Mouse (Mus musculus) megakaryocyte, adult 5-6 weeks (primary cell): ENCODE data around the gene Ptprcap. TPM values are rescaled to one million over a fixed set of nuclear protein-coding genes. Genes with fewer than 3 reads are reported as not detected.
A peak's percentile ranks its signal among the peaks of the same experiment; 100 is the strongest.

Source experiments
- ATAC-seq: 2 replicates; pipeline ENCODE4 v1.8.0; 2016; ENCODE audit warnings: mild to moderate bottlenecking, inconsistent platforms; ENCODE audit not compliant: poor library complexity, severe bottlenecking
- total RNA-seq, 2 experiments: library from RNA; stranded (forward) in 1 of 2; stranded (reverse) in 1 of 2; fragments of 153-499, 151-499 nt in 1 of 2; fragments of 221-1000, 200-1000 nt in 1 of 2; gene quantifications; 2 replicates each; pipeline versions ENCODE4 v1.2.3 to v1.2.4; 2015 to 2017

Ptprcap gene
- total RNA-seq, 2 experiments from 2014 or later, result 30.5 to 44.8 TPM

DNA sequence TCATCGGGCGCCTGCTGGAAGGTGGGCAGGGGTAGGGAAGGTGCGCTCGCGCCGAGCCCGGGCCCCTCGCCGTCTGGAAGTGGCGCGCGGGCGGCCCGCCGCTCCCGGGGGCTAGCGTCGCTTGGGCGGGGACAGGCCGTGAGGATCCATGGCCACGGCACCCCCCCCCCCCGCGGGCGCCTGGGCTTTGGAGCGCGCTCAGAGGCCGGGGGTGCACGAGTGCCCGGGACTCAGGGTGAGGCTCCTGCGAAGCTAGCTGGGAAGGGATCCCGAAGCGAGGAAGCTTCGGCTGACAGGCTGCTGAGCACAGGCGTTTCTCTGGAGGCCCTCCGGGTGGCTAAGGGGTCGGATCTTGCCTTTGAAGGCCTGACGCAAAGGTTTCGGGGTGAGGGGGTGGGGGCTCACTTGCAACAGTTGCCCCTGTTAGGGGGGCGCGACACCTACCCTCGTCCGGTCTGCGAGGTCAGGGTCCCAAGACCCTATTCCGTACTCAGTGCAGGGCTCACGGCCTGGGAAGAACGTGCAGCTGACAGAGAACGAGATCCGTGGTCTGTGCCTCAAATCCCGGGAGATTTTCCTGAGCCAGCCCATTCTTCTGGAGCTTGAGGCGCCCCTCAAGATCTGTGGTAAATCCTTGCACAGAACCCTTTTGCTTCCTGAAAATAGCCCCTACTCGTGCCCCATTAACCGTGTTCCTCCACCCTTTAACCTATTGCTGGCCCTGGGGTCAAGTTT lies 39.0 kb downstream of the Ptprcap start:
- no peak for ATAC-seq

DNA sequence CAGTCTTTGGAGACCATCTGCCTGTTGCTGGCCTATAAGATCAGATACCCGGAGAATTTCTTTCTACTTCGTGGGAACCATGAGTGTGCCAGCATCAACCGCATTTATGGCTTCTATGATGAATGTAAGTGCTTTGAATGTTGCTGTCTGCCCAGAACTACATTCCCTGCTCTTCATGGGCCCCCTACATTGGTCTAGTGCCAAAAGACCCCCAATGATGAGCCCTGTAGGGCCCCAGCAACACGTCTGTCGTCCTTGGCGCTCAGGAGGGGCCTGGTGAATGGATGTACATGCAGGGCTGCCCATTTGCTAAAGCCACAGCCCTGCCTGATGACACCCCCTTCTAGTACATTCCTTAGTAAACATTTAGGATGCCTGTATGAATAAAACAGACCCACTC lies 39.7 kb downstream of the Ptprcap start:
- no peak for ATAC-seq

DNA sequence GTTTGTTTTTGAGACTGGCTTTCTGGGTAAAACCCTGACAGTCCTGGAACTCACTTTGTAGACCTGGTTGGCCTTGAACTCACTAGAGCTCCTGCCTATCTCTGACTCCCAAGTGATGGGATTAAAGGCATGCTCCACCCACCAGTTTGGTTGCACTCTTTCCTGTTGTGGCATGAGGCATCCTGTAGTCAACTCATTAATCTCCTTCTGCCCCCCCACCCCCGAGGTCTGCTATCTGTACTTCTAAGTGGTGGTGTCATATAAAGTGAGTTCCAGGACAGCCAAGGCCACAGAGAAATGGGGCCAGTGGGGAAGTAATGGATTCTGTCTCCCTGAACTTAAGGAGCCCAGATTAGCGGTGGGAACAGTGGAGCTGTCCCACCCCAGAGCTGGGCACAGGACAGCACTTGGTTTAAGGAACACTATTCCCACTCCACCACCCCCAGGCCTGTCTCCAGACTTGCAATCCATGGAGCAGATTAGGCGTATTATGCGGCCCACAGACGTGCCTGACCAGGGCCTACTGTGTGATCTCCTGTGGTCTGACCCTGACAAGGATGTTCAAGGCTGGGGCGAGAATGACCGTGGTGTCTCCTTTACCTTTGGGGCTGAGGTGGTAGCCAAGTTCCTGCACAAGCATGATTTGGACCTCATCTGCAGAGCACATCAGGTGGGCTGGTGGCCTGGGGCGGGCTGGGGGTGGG lies 40.8 kb downstream of the Ptprcap start:
- no peak for ATAC-seq

GRCm38 (mm10) chr19:4194776-4195650 lies 41.6 kb downstream of the Ptprcap start:
- ATAC-seq, result no peak

DNA sequence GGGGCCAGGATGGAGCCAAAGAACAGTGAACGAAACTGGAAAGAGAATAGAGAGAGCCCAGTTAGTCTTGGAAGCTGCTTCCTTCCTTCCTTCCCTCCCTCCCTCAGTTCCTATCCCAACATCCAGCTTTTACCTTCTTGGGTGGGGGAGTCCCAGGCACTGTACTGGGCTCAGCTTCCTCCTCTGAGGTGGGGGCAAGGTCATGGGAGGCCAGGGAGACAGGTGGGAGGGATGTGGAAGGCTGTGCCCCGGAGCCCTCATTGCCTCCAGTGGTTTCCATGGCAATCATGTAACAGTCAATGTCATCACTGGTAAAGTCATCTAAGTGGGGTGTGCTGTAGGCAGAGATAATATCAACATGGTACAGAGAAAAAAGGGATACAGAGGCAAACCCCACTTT lies 42.6 kb downstream of the Ptprcap start:
- ATAC-seq, result no peak

DNA sequence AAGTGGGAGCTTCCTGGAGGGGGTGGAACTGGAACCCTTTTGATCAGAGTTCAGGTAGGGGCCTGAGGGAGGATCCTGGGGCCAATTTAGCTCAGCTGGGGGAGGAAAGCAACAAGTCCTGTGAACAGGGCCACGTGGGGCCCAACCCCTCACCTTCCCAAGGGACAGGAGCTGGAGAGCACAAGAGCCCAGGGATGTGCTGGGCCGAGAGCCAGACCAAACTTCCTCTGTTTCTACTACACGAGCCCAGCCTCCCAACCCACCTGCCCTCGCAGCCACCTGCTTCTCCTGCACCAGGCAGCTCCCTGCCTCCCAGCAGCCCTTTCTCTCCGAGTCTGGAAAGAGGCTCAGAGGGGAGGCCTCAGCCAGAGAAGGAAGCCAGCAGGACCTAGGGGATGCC lies 43.1 kb downstream of the Ptprcap start:
- ATAC-seq, result no peak

DNA sequence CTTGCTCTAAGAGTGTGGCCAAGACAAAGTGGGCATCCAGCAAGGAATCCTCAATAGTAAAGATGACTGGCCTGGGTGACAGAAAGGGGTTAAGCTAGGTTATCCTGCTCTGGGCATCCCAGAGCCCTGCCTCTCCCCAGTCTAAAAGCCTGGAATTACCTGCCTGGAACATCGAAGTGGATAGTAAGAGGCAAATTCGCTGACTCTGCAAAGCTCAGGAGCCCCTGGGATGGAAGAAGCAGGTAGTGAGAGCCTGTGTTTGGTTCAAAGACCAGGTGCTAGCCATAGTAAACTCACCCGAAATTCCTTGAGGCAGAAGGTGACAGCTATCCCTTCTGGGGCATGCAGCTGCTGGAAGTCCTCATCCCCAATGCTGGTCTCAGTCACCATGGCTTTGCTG lies 43.8 kb downstream of the Ptprcap start:
- ATAC-seq, result no peak

DNA sequence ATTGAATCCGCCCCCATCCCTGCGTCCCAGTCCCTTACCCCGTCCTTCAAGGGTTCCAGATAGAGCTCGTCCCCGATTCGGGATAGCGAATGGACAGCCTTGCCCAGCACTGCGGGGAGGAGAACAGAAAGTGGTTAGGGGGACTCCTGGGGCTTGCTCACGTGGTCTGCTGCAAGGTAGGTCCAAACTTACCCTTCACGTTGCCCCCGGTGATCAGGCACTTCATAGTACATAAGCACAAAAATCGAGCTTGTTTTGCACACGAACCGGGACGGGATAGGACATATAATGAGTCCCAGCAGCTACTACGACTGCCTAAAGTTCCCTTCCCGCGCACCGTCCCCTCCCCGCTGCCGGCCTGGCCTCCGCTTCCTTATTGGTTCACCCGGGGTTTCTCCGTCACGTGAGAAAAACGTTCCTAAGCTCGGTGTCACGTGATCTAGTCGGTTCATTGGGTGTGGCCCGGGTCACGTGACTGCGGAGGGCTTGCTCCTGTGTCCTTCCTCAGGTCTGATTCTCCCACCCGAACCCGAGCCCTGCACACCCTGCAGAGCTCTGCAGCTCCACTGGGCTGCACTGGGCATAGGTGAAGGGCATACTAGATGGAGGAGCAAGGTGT lies 48.0 kb downstream of the Ptprcap start, which contains the start of gene Rad9a:
TSS of gene Rad9a (minus strand) at position 372 of the 619 bp plus-strand sequence.
- ATAC-seq, result peak; percentile 86

DNA sequence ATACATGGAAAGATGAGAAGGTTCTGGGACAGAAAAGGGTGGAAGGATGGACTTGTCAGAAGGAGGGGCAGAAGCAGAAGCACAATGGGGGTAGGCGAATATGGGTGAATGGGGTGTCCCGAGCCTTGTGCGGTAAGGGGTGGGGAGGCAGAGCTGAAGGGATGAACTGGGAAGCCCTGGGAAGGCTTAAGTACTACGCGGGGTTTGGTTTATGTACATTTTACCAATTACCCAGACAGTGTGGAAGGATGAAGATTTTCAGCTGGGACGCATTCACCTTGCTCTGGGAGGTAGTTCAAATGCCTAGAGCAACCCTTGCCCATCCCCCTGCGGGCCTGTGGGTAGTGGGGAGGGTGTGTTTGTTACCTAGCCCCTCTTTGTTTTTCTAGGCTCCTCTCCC lies 48.7 kb downstream of the Ptprcap start:
- ATAC-seq, result no peak

GRCm38 (mm10) chr19:4203148-4203547 lies 49.7 kb downstream of the Ptprcap start:
- no peak for ATAC-seq

DNA sequence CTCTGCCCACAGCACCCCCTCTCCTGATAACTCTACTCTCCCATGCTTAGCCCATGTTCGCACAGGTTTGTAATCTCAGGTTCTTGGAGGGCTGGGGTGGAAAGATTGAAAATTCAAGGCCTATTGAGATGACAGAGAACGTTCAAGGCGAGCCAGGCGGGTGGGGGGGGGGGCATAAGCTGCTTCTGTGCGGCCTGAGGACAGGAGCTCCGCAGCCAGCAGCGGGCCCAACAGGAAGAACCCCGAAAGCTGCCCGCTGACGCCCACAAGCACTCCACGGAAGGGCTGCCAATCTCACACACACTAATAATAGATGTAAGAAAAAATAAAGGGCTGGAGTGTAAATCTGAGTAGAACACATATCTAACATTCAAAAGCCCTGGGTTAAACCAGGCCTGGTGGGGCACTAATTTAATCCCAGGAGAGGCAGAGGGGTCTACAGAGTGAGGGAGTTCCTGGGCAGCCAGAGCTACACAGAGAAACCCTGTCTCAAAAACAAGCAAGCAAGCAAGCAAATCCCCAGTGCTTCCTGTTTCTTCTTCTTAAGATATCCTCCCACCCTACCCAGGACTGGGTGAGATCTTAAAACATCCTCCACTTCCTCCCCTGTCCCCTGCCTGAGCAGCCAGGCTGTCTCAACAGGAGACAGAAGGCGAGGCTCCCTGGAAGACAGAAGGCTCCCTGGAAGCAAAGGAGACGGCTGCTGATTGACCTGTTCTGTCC lies 50.4 kb downstream of the Ptprcap start:
- ATAC-seq, result peak; percentile 36

DNA sequence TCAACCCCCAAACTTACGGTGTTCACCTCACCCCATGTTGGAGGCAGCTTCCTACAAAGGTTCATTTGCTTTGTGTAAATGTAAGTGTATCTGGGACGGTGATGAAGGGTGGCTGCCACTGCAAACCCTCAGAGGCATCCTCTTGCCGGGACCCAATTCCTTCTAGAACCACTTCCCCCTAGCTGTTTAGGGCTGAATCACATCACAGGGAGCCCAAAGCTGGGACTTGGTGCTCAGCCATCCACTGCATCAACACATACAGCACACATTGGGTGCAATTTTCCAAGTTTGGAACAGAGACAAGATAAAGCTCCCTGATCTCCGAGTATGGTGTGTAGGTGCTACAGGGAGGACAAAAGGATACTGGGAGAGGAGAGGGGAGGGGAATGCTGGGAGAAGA lies 51.5 kb downstream of the Ptprcap start:
- ATAC-seq, result no peak

Other genes starting within 250 kb of the Ptprcap start
Only the 30 nearest of the 34 such genes appear.
- gene Unc93b1, start 218.4 kb upstream of the Ptprcap start, total RNA-seq (2015), result 242 and 258 TPM in 2 replicates
- gene Unc93b1, start 218.4 kb upstream of the Ptprcap start, total RNA-seq (2017), result 447 and 483 TPM in 2 replicates
- gene Aldh3b3, start 195.0 kb upstream of the Ptprcap start, total RNA-seq (2015), result 1.4 and 2.7 TPM in 2 replicates
- gene Aldh3b3, start 195.0 kb upstream of the Ptprcap start, total RNA-seq (2017), result 2.4 TPM in 2 replicates
- gene Aldh3b2, start 181.3 kb upstream of the Ptprcap start, total RNA-seq (2015), result 0.18 and 2.2 TPM in 2 replicates
- gene Aldh3b2, start 181.3 kb upstream of the Ptprcap start, total RNA-seq (2017), result 0.28 and 0.55 TPM in 2 replicates
- 0.51 and 0.62 TPM in 2 replicates for gene Acy3, start 167.0 kb upstream of the Ptprcap start, total RNA-seq (2015)
- gene Acy3, start 167.0 kb upstream of the Ptprcap start, total RNA-seq (2017), result not detected in 2 replicates
- not detected in 2 replicates for gene Tbx10, start 160.9 kb upstream of the Ptprcap start, total RNA-seq (2015)
- gene Tbx10, start 160.9 kb upstream of the Ptprcap start, total RNA-seq (2017), result not detected in 2 replicates
- 8.6 and 13.4 TPM in 2 replicates for gene Nudt8, start 153.0 kb upstream of the Ptprcap start, total RNA-seq (2015)
- gene Nudt8, start 153.0 kb upstream of the Ptprcap start, total RNA-seq (2017), result 4.9 and 5.7 TPM in 2 replicates
- 0.45 TPM in 1 of 2 replicates, not detected in the other for gene Gm49405, start 153.0 kb upstream of the Ptprcap start, total RNA-seq (2015)
- 0.28 and 1.2 TPM in 2 replicates for gene Gm49405, start 153.0 kb upstream of the Ptprcap start, total RNA-seq (2017)
- 1.2 and 1.5 TPM in 2 replicates for gene Doc2g, start 150.3 kb upstream of the Ptprcap start, total RNA-seq (2015)
- 0.18 and 0.37 TPM in 2 replicates for gene Doc2g, start 150.3 kb upstream of the Ptprcap start, total RNA-seq (2017)
- 82.1 and 103 TPM in 2 replicates for gene Ndufv1, start 140.8 kb upstream of the Ptprcap start, total RNA-seq (2015)
- gene Ndufv1, start 140.8 kb upstream of the Ptprcap start, total RNA-seq (2017), result 151 and 169 TPM in 2 replicates
- gene Gstp1, start 115.6 kb upstream of the Ptprcap start, total RNA-seq (2015), result 257 and 287 TPM in 2 replicates
- 69.5 and 80.2 TPM in 2 replicates for gene Gstp1, start 115.6 kb upstream of the Ptprcap start, total RNA-seq (2017)
- gene Gstp2, start 107.6 kb upstream of the Ptprcap start, total RNA-seq (2015), result 4.8 TPM in 1 of 2 replicates, not detected in the other
- gene Gstp2, start 107.6 kb upstream of the Ptprcap start, total RNA-seq (2017), result 1.8 TPM in 1 of 2 replicates, not detected in the other
- gene Gstp3, start 94.0 kb upstream of the Ptprcap start, total RNA-seq (2015), result 3.0 and 5.0 TPM in 2 replicates
- gene Gstp3, start 94.0 kb upstream of the Ptprcap start, total RNA-seq (2017), result 4.0 and 4.5 TPM in 2 replicates
- gene Cabp2, start 72.0 kb upstream of the Ptprcap start, total RNA-seq (2015), result not detected in 2 replicates
- gene Cabp2, start 72.0 kb upstream of the Ptprcap start, total RNA-seq (2017), result not detected in 2 replicates
- 245 and 277 TPM in 2 replicates for gene Cdk2ap2, start 56.4 kb upstream of the Ptprcap start, total RNA-seq (2015)
- 72.9 and 83.4 TPM in 2 replicates for gene Cdk2ap2, start 56.4 kb upstream of the Ptprcap start, total RNA-seq (2017)
- 38.3 and 47.7 TPM in 2 replicates for gene Pitpnm1, start 53.6 kb upstream of the Ptprcap start, total RNA-seq (2015)
- gene Pitpnm1, start 53.6 kb upstream of the Ptprcap start, total RNA-seq (2017), result 30.2 and 38.9 TPM in 2 replicates
- 111 and 139 TPM in 2 replicates for gene Aip, start 27.7 kb upstream of the Ptprcap start, total RNA-seq (2015)
- gene Aip, start 27.7 kb upstream of the Ptprcap start, total RNA-seq (2017), result 72.5 and 76.7 TPM in 2 replicates
- not detected in 2 replicates for gene Gpr152, start 13.8 kb upstream of the Ptprcap start, total RNA-seq (2015)
- not detected in 2 replicates for gene Gpr152, start 13.8 kb upstream of the Ptprcap start, total RNA-seq (2017)
- gene Cabp4, start 9.6 kb upstream of the Ptprcap start, total RNA-seq (2015), result 0.14 and 0.22 TPM in 2 replicates
- gene Cabp4, start 9.6 kb upstream of the Ptprcap start, total RNA-seq (2017), result not detected in 2 replicates
- 279 and 345 TPM in 2 replicates for gene Coro1b, start 5.0 kb upstream of the Ptprcap start, total RNA-seq (2015)
- 142 and 161 TPM in 2 replicates for gene Coro1b, start 5.0 kb upstream of the Ptprcap start, total RNA-seq (2017)
- 21.0 and 26.7 TPM in 2 replicates for gene Rps6kb2, start 9.8 kb downstream of the Ptprcap start, total RNA-seq (2015)
- gene Rps6kb2, start 9.8 kb downstream of the Ptprcap start, total RNA-seq (2017), result 21.0 and 25.0 TPM in 2 replicates
- 3.9 and 4.7 TPM in 2 replicates for gene Carns1, start 21.9 kb downstream of the Ptprcap start, total RNA-seq (2015)
- 1.3 and 2.0 TPM in 2 replicates for gene Carns1, start 21.9 kb downstream of the Ptprcap start, total RNA-seq (2017)
- 52.8 and 59.9 TPM in 2 replicates for gene Tbc1d10c, start 37.7 kb downstream of the Ptprcap start, total RNA-seq (2015)
- 21.5 and 33.5 TPM in 2 replicates for gene Tbc1d10c, start 37.7 kb downstream of the Ptprcap start, total RNA-seq (2017)
- gene Ppp1ca, start 38.5 kb downstream of the Ptprcap start, total RNA-seq (2015), result 496 and 536 TPM in 2 replicates
- gene Ppp1ca, start 38.5 kb downstream of the Ptprcap start, total RNA-seq (2017), result 639 and 705 TPM in 2 replicates
- gene Rad9a, start 48.1 kb downstream of the Ptprcap start, total RNA-seq (2015), result 32.8 and 36.7 TPM in 2 replicates
- gene Rad9a, start 48.1 kb downstream of the Ptprcap start, total RNA-seq (2017), result 21.4 and 22.8 TPM in 2 replicates
- gene Clcf1, start 60.6 kb downstream of the Ptprcap start, total RNA-seq (2015), result 1.4 and 2.9 TPM in 2 replicates
- 0.40 and 2.2 TPM in 2 replicates for gene Clcf1, start 60.6 kb downstream of the Ptprcap start, total RNA-seq (2017)
- not detected in 2 replicates for gene AC109138.7, start 60.8 kb downstream of the Ptprcap start, total RNA-seq (2015)
- gene AC109138.7, start 60.8 kb downstream of the Ptprcap start, total RNA-seq (2017), result not detected in 2 replicates
- gene Pold4, start 78.3 kb downstream of the Ptprcap start, total RNA-seq (2015), result 98.9 and 105 TPM in 2 replicates
- 102 and 122 TPM in 2 replicates for gene Pold4, start 78.3 kb downstream of the Ptprcap start, total RNA-seq (2017)
- 15.9 and 16.5 TPM in 2 replicates for gene Ssh3, start 115.6 kb downstream of the Ptprcap start, total RNA-seq (2015)
- gene Ssh3, start 115.6 kb downstream of the Ptprcap start, total RNA-seq (2017), result 17.2 and 19.8 TPM in 2 replicates
- gene Ankrd13d, start 129.5 kb downstream of the Ptprcap start, total RNA-seq (2015), result 6.5 and 7.2 TPM in 2 replicates
- 8.7 and 10.5 TPM in 2 replicates for gene Ankrd13d, start 129.5 kb downstream of the Ptprcap start, total RNA-seq (2017)
- 278 TPM in 2 replicates for gene Grk2, start 152.6 kb downstream of the Ptprcap start, total RNA-seq (2015)
- gene Grk2, start 152.6 kb downstream of the Ptprcap start, total RNA-seq (2017), result 231 and 296 TPM in 2 replicates